Mouse (Mus musculus): Measurements from ENCODE around the gene Cog4. TPM values are rescaled to one million over a fixed set of nuclear protein-coding genes. Genes with fewer than 3 reads are reported as not detected.

The Cog4 gene
- total RNA-seq, 1 experiment from 2014 or later, result 31.6 TPM

Other genes with a start within 250 kb of the Cog4 start
- gene Vac14, start 228.0 kb upstream of the Cog4 start, total RNA-seq (2017), result 19.3 to 38.3 TPM (median 24.0 TPM) in 3 replicates
- 0.32 to 1.2 TPM (median 1.1 TPM) in 3 replicates for gene Mtss1l, start 125.1 kb upstream of the Cog4 start, total RNA-seq (2017)
- gene Il34, start 40.7 kb upstream of the Cog4 start, total RNA-seq (2017), result not detected in 3 replicates
- 79.7 to 124 TPM (median 114 TPM) in 3 replicates for gene Sf3b3, start 187 bp downstream of the Cog4 start, total RNA-seq (2017)
- gene Fuk, start 55.9 kb downstream of the Cog4 start, total RNA-seq (2017), result 2.9 to 7.2 TPM (median 2.9 TPM) in 3 replicates
- gene St3gal2, start 73.3 kb downstream of the Cog4 start, total RNA-seq (2017), result 3.6 to 10.5 TPM (median 5.7 TPM) in 3 replicates
- 26.0 to 30.5 TPM (median 27.2 TPM) in 3 replicates for gene Ddx19a, start 151.2 kb downstream of the Cog4 start, total RNA-seq (2017)
- 11.0 to 15.2 TPM (median 14.4 TPM) in 3 replicates for gene Ddx19b, start 185.2 kb downstream of the Cog4 start, total RNA-seq (2017)
- 21.3 to 43.8 TPM (median 39.0 TPM) in 3 replicates for gene Aars, start 186.5 kb downstream of the Cog4 start, total RNA-seq (2017)
- gene Exosc6, start 209.7 kb downstream of the Cog4 start, total RNA-seq (2017), result 3.1 to 8.9 TPM (median 5.7 TPM) in 3 replicates
- gene Clec18a, start 245.8 kb downstream of the Cog4 start, total RNA-seq (2017), result not detected in 3 replicates
- gene Pdpr, start 248.0 kb downstream of the Cog4 start, total RNA-seq (2017), result 14.7 to 21.9 TPM (median 18.5 TPM) in 3 replicates